Mouse (Mus musculus): ENCODE measurements around the gene Pappa2.

- TF ChIP-seq POLR2A (IDR thresholded peaks at IDR 0.05; ENCODE audit: insufficient read depth, low read depth, low read length) (no peak), CTCF (IDR thresholded peaks at IDR 0.05) (no peak), EP300 (IDR thresholded peaks at IDR 0.05; ENCODE audit: insufficient read depth, low read depth, low read length) (no peak)
Observed at GRCm38 (mm10) chr1:158871401-158871800, 108.9 kb downstream of the Pappa2 start.

Data from heart, adult 2 months (tissue).